Mouse (Mus musculus): Measurements from ENCODE around the gene Stxbp6.

- TF ChIP-seq CTCF (IDR thresholded peaks at IDR 0.05; ENCODE audit: low read depth, low read length): no peak
- no peak for TF ChIP-seq EP300 (IDR thresholded peaks at IDR 0.05; ENCODE audit: insufficient read depth, low read depth, low read length)
- no peak for TF ChIP-seq POLR2A (IDR thresholded peaks at IDR 0.05; ENCODE audit: insufficient read depth, low read length)
Measured at GRCm38 (mm10) chr12:45067686-45068085, 6.8 kb downstream of the Stxbp6 start.
